Mouse (Mus musculus): ENCODE data around the gene Adarb1. TPM values are rescaled to one million over a fixed set of nuclear protein-coding genes. Genes with fewer than 3 reads are reported as not detected.

The Adarb1 gene
- polyA plus RNA-seq, 2 experiments, result 0.92 to 1.2 TPM

GRCm38 (mm10) chr10:77240764-77241163 lies 177.3 kb downstream of the Adarb1 start:
- Histone ChIP-seq H3K9me3 (ENCODE audit: control insufficient read depth, low read length) (no peaks in the 10 kb centered on the region), H3K4me2 (ENCODE audit: low read depth) (no peak overlapping the region), H3K9ac (replicated peaks) (no peak overlapping the region), H3K27ac (no peak overlapping the region), H3K36me3 (replicated peaks; ENCODE audit: control insufficient read depth, insufficient read depth, low read depth) (no peaks in the 10 kb centered on the region), H3K27me3 (ENCODE audit: control insufficient read depth, insufficient read depth, low read length) (no peaks in the 10 kb centered on the region), H3K4me3 (ENCODE audit: insufficient read depth in 1 of 2, low read depth in 2 of 2, low read length in 2 of 2) (no peak overlapping the region), H3K4me1 (replicated peaks; ENCODE audit: control insufficient read depth in 2 of 2, insufficient read depth in 2 of 2, low read length in 1 of 2) (peaks cover 3 to 9% of the 10 kb centered on the region in 2 experiments; a peak in 3 of 4 replicates)
- ATAC-seq (ENCODE audit: insufficient read depth) (no peak), DNase-seq (ENCODE audit: low read depth in 3 of 3, low spot score in 3 of 3) (no peak)
- WGBS (ENCODE audit: insufficient replicate concordance), result 76% methylated on average over 8 of the region's 8 CpGs
- no peak for TF ChIP-seq CTCF (IDR thresholded peaks at IDR 0.05; ENCODE audit: low read depth)
- TF ChIP-seq EP300 (IDR thresholded peaks at IDR 0.05; ENCODE audit: low read depth), result no peak

Other genes with a start within 250 kb of the Adarb1 start
- 12.9 and 14.7 TPM in 2 replicates for gene Pofut2, start 159.1 kb downstream of the Adarb1 start, polyA plus RNA-seq (2012; rRNA removed)
- gene Pofut2, start 159.1 kb downstream of the Adarb1 start, polyA plus RNA-seq (2014; fragmentation: Nextera tagmentation; extraction: Ambion mirVana), result 17.6 and 18.4 TPM in 2 replicates
- 9.6 and 13.9 TPM in 2 replicates for gene Fam207a, start 97.5 kb upstream of the Adarb1 start, polyA plus RNA-seq (2012; rRNA removed)
- 16.7 and 19.5 TPM in 2 replicates for gene Fam207a, start 97.5 kb upstream of the Adarb1 start, polyA plus RNA-seq (2014; fragmentation: Nextera tagmentation; extraction: Ambion mirVana)
- gene Itgb2, start 112.0 kb upstream of the Adarb1 start, polyA plus RNA-seq (2012; rRNA removed), result 7.1 and 8.7 TPM in 2 replicates
- 9.2 and 11.1 TPM in 2 replicates for gene Itgb2, start 112.0 kb upstream of the Adarb1 start, polyA plus RNA-seq (2014; fragmentation: Nextera tagmentation; extraction: Ambion mirVana)
- gene Pttg1ip, start 163.4 kb upstream of the Adarb1 start, polyA plus RNA-seq (2012; rRNA removed), result 36.6 and 40.5 TPM in 2 replicates
- 64.8 and 69.1 TPM in 2 replicates for gene Pttg1ip, start 163.4 kb upstream of the Adarb1 start, polyA plus RNA-seq (2014; fragmentation: Nextera tagmentation; extraction: Ambion mirVana)
- 74.1 and 109 TPM in 2 replicates for gene Sumo3, start 187.8 kb upstream of the Adarb1 start, polyA plus RNA-seq (2012; rRNA removed)
- 82.5 and 87.7 TPM in 2 replicates for gene Sumo3, start 187.8 kb upstream of the Adarb1 start, polyA plus RNA-seq (2014; fragmentation: Nextera tagmentation; extraction: Ambion mirVana)
- gene Gm49325, start 187.9 kb upstream of the Adarb1 start, polyA plus RNA-seq (2012; rRNA removed), result 0.09 TPM in 1 of 2 replicates, not detected in the other
- gene Gm49325, start 187.9 kb upstream of the Adarb1 start, polyA plus RNA-seq (2014; fragmentation: Nextera tagmentation; extraction: Ambion mirVana), result not detected in 2 replicates
- gene Ube2g2, start 204.0 kb upstream of the Adarb1 start, polyA plus RNA-seq (2012; rRNA removed), result 19.3 TPM in 2 replicates
- gene Ube2g2, start 204.0 kb upstream of the Adarb1 start, polyA plus RNA-seq (2014; fragmentation: Nextera tagmentation; extraction: Ambion mirVana), result 25.3 and 27.1 TPM in 2 replicates

Measured in liver, embryonic 14.5 days (tissue).